Mouse (Mus musculus) midbrain, embryonic 13.5 days (tissue): ENCODE data around the gene Pisd. TPM values are rescaled to one million over a fixed set of nuclear protein-coding genes. Genes with fewer than 3 reads are reported as not detected.
"Not testable (repeated sequence)": the region's sequence is repeated elsewhere in the genome, so short reads cannot be mapped to it uniquely, and the experiment has no call there.

Experiments used
- ATAC-seq: fragments of 200-750 bp; cut with Nextera tagmentation; 2 replicates; pipeline ENCODE4 v1.8.0; 2017; ENCODE audit warnings: mild to moderate bottlenecking, moderate TSS enrichment, moderate library complexity
- H3K27ac ChIP-seq: fragments of 300-500 bp; sonication (generic); 2 replicates; pipeline ENCODE4 v1.5.1; 2015; ENCODE audit warnings: inconsistent platforms, mild to moderate bottlenecking, moderate library complexity
- H3K27me3 ChIP-seq: fragments of 300-500 bp; sonication (generic); 2 replicates; pipeline ENCODE4 v1.6.1; 2015; ENCODE audit warnings: mild to moderate bottlenecking, inconsistent platforms
- H3K36me3 ChIP-seq: fragments of 300-500 bp; sonication (generic); 2 replicates; pipeline ENCODE4 v1.6.1; 2015; ENCODE audit warnings: mild to moderate bottlenecking, inconsistent platforms
- H3K4me1 ChIP-seq: fragments of 300-500 bp; sonication (generic); replicated peaks from 2 replicates; pipeline ENCODE4 v1.6.1; 2015; ENCODE audit warnings: inconsistent platforms
- H3K4me2 ChIP-seq: fragments of 300-500 bp; sonication (generic); replicated peaks from 2 replicates; pipeline ENCODE4 v1.6.1; 2015; ENCODE audit warnings: moderate library complexity, mild to moderate bottlenecking, inconsistent platforms
- H3K4me3 ChIP-seq: fragments of 300-500 bp; sonication (generic); replicated peaks from 2 replicates; pipeline ENCODE4 v1.5.1; 2015; ENCODE audit warnings: mild to moderate bottlenecking, inconsistent platforms
- H3K9ac ChIP-seq: fragments of 300-500 bp; sonication (generic); replicated peaks from 2 replicates; pipeline ENCODE4 v1.6.1; 2015; ENCODE audit warnings: mild to moderate bottlenecking, inconsistent platforms
- H3K9me3 ChIP-seq: fragments of 300-500 bp; sonication (generic); 2 replicates; pipeline ENCODE4 v1.6.1; 2016; ENCODE audit warnings: mild to moderate bottlenecking, inconsistent platforms
- WGBS: fragments of 180-500 bp; shearing (Covaris S2); methylation state at CpG from one replicate; pipeline ENCODE4 v1.1.7; 2015; 5-methylcytosine and 5-hydroxymethylcytosine counted together
- polyA plus RNA-seq: library from polyadenylated mRNA; unstranded; fragments of >200 nt; fragmentation: Nextera tagmentation; extraction: Ambion mirVana; gene quantifications from 2 replicates; pipeline ENCODE4 v1.2.1, GENCODE M21; 2015

Gene Pisd
- polyA plus RNA-seq, 1 experiment from 2014 or later = 106 TPM

DNA sequence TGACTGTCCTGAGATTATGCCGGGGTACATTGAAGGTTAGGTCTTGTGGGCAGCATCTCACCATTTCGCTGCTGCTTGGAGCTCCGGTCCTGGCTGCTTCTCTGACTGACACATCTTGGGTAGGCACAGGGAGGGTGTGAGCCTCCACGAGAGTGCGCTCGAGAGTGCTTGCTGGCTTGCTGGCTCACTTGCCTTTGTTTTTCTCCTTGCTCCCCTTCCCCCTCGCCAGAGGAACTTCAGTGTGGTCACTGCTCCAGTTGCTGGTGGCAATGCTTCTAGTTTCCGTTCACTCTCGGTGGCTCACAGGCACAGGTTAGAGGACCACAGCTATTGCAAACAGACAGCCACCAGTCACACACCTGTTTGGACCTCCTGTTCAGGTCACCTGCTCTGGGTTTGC lies 43.3 kb downstream of the Pisd start:
- H3K4me1 ChIP-seq = peaks cover 31% of the 10 kb centered on the region
- H3K27me3 ChIP-seq = no peaks in the 10 kb centered on the region
- H3K27ac ChIP-seq = peak overlapping the region; percentile 80
- H3K4me3 ChIP-seq = no peak overlapping the region
- peak; percentile 55 for ATAC-seq
- H3K9me3 ChIP-seq = no peaks in the 10 kb centered on the region
- H3K36me3 ChIP-seq = 0 out of 2 replicates have a peak, but pooled peaks cover 5% of the 10 kb centered on the region
- 45% methylated on average over 9 of the region's 9 CpGs for WGBS
- H3K4me2 ChIP-seq = peak overlapping the region; percentile 26; the same call in 1 of the 2 replicates
- H3K9ac ChIP-seq = peak overlapping the region; percentile 23; the same call in 1 of the 2 replicates

DNA sequence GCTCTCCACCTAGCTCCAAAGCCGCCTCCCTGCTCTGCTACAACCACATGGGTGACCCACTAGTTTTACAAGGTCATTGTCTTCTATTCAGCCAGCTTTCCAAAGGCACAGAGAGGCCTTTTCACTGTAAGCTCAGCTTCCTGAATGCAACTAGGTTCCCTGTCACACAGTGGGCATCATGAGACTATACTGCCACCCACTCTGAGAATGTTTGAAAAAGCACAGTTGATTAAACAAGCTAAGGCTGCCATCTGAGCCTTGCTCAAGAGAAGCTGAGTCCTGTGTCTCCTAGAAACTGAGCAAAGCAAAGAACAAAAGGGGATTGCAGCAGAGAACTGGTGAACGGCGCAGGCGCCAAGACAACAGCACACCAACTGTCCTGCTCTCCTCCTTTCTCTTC lies 44.1 kb downstream of the Pisd start:
- H3K4me2 ChIP-seq = not testable (repeated sequence)

GRCm38 (mm10) chr5:32740850-32741249 lies 44.6 kb downstream of the Pisd start:
- H3K27ac ChIP-seq = 0 out of 2 replicates have a peak overlapping the region, but pooled peaks have one; percentile 80
- not testable (repeated sequence) for ATAC-seq, H3K4me3 ChIP-seq, H3K27me3 ChIP-seq, H3K4me2 ChIP-seq, H3K9ac ChIP-seq, H3K9me3 ChIP-seq
- WGBS = 89% methylated on average over 8 of the region's 8 CpGs
- peaks cover 15% of the 10 kb centered on the region for H3K36me3 ChIP-seq
- H3K4me1 ChIP-seq = peaks cover 21% of the 10 kb centered on the region

More for the DNA sequence above, 44.1 kb downstream of the Pisd start:
- Histone ChIP-seq H3K4me1 (peaks cover 27% of the 10 kb centered on the region), H3K36me3 (0 out of 2 replicates have a peak, but pooled peaks cover 13% of the 10 kb centered on the region), H3K27ac (peak overlapping the region; percentile 80)
- not testable (repeated sequence) for H3K27me3 ChIP-seq, H3K9me3 ChIP-seq, H3K4me3 ChIP-seq, H3K9ac ChIP-seq
- 62% methylated on average over 4 of the region's 4 CpGs for WGBS
- peak; percentile 41 for ATAC-seq

DNA sequence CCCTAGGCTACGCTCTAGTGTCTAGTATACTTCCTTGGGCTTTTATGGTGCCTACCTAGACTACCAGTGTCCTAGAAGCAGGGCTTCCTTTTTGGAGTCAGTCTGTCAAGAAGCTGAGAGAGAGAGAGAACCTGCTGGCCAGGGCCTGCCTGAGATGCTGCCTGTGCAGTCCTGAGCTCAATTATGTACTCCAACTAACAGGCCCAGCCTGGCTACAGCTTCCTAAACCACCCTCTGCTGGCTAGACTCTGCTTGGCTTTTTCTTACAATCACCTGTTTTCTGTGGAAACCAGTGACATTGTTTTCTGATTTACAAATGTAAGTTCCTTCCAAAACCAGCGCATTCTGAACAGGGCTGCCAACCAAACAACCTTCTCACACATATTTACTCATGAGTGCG lies 45.3 kb downstream of the Pisd start:
- H3K27ac ChIP-seq = 0 out of 2 replicates have a peak overlapping the region, but pooled peaks have one; percentile 80
- no peak overlapping the region for H3K4me2 ChIP-seq
- H3K27me3 ChIP-seq = no peaks in the 10 kb centered on the region
- peaks cover 22% of the 10 kb centered on the region for H3K36me3 ChIP-seq
- H3K9me3 ChIP-seq = no peaks in the 10 kb centered on the region
- H3K4me3 ChIP-seq = no peak overlapping the region
- 98% methylated on average over 3 of the region's 3 CpGs for WGBS
- no peak overlapping the region for H3K9ac ChIP-seq
- H3K4me1 ChIP-seq = peaks cover 21% of the 10 kb centered on the region
- ATAC-seq = no peak

- not testable (repeated sequence) for H3K4me1 ChIP-seq, H3K9ac ChIP-seq, H3K4me2 ChIP-seq, H3K9me3 ChIP-seq, H3K27me3 ChIP-seq, H3K27ac ChIP-seq, H3K4me3 ChIP-seq
- WGBS = 94% methylated on average over 3 of the region's 3 CpGs
- 0 out of 2 replicates have a peak, but pooled peaks have one; percentile 31 for ATAC-seq
- peaks cover 37% of the 10 kb centered on the region for H3K36me3 ChIP-seq
These were observed 48.7 kb downstream of the Pisd start for GRCm38 (mm10) chr5:32736770-32737169.

DNA sequence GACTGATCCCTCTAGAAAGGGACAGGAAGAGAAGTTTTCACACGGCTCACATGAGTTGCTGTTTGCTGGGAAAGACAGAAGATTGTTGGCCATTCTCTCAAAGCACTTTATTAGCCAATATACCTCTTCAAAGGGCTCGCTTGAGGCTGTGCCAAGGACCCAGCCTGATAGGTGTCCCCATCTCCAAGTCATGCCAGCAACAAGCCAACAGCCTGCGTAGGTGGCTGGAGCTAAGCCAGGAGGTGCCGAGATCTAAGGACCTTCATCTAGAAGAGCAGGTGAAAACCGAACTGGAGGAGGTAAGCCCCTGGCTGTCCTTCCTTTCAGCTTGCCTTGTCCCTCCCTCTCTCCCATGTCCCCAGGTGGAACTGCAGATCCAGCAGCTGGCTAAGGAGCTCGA lies 49.7 kb downstream of the Pisd start:
- Histone ChIP-seq H3K4me1 (0 out of 2 replicates have a peak, but pooled peaks cover under 1% of the 10 kb centered on the region), H3K27ac (no peak overlapping the region), H3K4me3 (no peak overlapping the region), H3K36me3 (peaks cover 37% of the 10 kb centered on the region), H3K27me3 (no peaks in the 10 kb centered on the region), H3K9me3 (no peaks in the 10 kb centered on the region), H3K9ac (no peak overlapping the region), H3K4me2 (no peak overlapping the region)
- no peak for ATAC-seq
- 93% methylated on average over 6 of the region's 6 CpGs for WGBS

- not testable (repeated sequence) for H3K4me2 ChIP-seq, H3K4me1 ChIP-seq, H3K9ac ChIP-seq, H3K27ac ChIP-seq, H3K27me3 ChIP-seq, H3K9me3 ChIP-seq, H3K4me3 ChIP-seq
- ATAC-seq = peak; percentile 56; the same call in 1 of the 2 replicates
- peaks cover 37% of the 10 kb centered on the region for H3K36me3 ChIP-seq
- 96% methylated on average over 6 of the region's 6 CpGs for WGBS
These were observed 51.6 kb downstream of the Pisd start for GRCm38 (mm10) chr5:32733892-32734291.

DNA sequence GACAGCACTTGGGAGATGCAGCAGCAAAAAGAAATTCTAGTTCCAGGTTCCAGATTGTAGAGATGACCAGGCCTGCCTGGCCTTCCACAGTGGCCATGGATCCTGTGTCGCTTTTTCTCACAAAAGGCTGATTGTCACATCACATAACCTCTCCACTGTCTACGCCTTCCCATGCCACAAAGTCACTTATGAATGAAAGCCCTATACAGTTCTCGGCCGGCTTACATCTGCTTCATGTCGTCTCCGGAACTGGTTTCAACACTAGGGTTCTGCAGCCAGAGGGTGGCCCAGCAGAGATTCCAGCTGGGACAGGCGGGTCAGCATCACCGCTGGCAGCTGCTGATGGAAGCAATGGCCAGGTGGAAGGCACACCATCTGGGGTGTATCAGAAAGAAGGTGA lies 56.6 kb downstream of the Pisd start:
- Histone ChIP-seq H3K27me3 (no peaks in the 10 kb centered on the region), H3K4me1 (no peaks in the 10 kb centered on the region), H3K9ac (no peak overlapping the region), H3K36me3 (peaks cover 7% of the 10 kb centered on the region), H3K9me3 (no peaks in the 10 kb centered on the region), H3K4me3 (no peak overlapping the region), H3K27ac (no peak overlapping the region), H3K4me2 (no peak overlapping the region)
- no peak for ATAC-seq
- WGBS = 92% methylated on average over 8 of the region's 8 CpGs

- no peak overlapping the region for H3K27ac ChIP-seq
- ATAC-seq = no peak
- H3K27me3 ChIP-seq = no peaks in the 10 kb centered on the region
- no peaks in the 10 kb centered on the region for H3K9me3 ChIP-seq
- H3K4me3 ChIP-seq = no peak overlapping the region
- 93% methylated on average over 7 of the region's 7 CpGs for WGBS
- peaks cover 1% of the 10 kb centered on the region for H3K36me3 ChIP-seq
- H3K4me2 ChIP-seq = no peak overlapping the region
- H3K4me1 ChIP-seq = no peaks in the 10 kb centered on the region
- no peak overlapping the region for H3K9ac ChIP-seq
These were observed 57.1 kb downstream of the Pisd start for GRCm38 (mm10) chr5:32728300-32728699.

DNA sequence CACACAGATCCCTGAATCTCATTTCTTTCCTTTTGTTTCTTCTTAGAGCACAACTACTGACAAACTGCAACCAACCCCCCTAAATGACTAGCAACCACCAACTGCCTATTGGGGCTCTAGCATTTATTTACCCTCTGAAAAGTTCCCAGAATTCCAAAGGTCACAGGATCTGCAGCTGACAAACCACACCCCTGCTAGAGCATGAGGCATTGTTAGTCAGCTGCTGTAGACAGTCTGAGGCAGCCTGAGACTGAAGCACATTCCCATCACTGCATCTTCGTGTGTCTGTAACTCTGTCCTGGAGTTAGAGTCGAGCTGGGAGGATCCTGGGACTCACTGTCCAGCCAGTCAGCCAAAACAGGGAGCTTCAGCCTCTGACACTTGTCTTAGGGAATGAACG lies 60.0 kb downstream of the Pisd start:
- not testable (repeated sequence) for H3K4me3 ChIP-seq, H3K4me1 ChIP-seq, ATAC-seq, H3K36me3 ChIP-seq, H3K4me2 ChIP-seq, H3K27ac ChIP-seq, H3K27me3 ChIP-seq, H3K9me3 ChIP-seq, H3K9ac ChIP-seq
- whole genome bisulfite sequencing = 79% methylated on average over 3 of the region's 3 CpGs

DNA sequence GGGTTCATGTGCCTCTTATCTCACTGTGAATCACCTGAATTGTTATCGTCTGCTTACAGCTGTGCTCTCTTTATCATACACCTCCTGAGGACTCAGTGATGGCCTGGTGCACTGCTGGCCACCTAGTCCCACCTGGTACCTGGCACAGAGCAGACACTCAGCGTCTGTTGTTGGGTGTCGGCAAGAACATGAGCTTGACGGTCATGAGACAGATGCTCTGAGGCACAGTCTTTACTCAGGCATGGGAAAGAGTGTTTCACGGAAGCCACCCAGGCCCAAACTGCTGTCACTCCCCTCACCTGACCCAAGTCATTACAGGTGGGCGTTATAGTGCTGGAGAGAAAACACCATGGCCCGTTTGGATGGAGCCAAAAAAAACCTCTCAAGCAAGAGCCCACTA lies 61.5 kb downstream of the Pisd start:
- no peaks in the 10 kb centered on the region for H3K36me3 ChIP-seq
- no peaks in the 10 kb centered on the region for H3K27me3 ChIP-seq
- no peak overlapping the region for H3K4me2 ChIP-seq
- H3K9me3 ChIP-seq = no peaks in the 10 kb centered on the region
- H3K27ac ChIP-seq = no peak overlapping the region
- 89% methylated on average over 7 of the region's 7 CpGs for WGBS
- H3K9ac ChIP-seq = no peak overlapping the region
- no peak for ATAC-seq
- no peak overlapping the region for H3K4me3 ChIP-seq
- H3K4me1 ChIP-seq = no peaks in the 10 kb centered on the region

DNA sequence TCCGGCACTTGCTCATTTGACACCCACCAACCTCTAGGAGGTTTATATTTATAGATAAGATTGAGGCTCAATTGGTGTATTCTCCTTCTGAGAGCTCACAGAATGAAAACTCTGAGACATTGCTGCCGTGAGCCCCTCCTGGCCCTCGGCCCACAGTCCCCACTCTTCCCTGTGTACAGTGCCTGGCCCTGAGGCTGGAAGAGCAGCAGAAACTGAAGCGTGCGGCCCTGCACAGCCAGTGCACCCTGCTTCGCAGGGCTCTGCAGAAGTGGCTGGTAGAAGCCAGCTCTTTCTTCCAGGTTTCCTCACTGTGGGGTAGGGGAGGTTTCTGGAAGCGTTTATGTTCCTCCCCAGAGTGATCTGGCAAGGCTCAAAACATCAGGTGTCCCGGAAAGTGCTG lies 62.7 kb downstream of the Pisd start:
- not testable (repeated sequence) for H3K36me3 ChIP-seq, H3K4me2 ChIP-seq, H3K27ac ChIP-seq, ATAC-seq, H3K4me1 ChIP-seq, H3K9me3 ChIP-seq, H3K4me3 ChIP-seq, H3K27me3 ChIP-seq, H3K9ac ChIP-seq
- WGBS = 92% methylated on average over 8 of the region's 8 CpGs

DNA sequence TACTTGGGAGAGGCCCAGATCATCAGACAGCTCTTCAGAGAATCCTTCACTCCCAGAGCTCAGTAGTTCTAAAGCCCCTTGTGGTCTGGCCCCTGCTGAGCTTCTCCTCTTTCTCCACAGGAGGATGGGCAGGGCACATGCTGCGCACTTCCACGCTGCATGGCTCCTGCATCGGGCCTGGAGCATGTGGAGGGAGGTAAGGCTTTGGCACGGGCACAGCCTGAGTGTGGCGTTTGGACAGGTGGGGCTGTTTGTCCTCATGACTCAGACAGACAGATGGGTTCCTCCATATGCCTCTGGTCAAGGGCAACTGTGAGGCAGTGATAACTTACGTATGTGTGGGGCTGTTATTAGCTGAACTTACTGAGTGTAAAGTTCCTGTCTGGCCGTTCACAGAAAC lies 63.2 kb downstream of the Pisd start:
- Histone ChIP-seq H3K4me1 (no peaks in the 10 kb centered on the region), H3K36me3 (no peaks in the 10 kb centered on the region)
- no peak for ATAC-seq

More for the DNA sequence above, 63.2 kb downstream of the Pisd start:
- Histone ChIP-seq H3K9me3 (no peaks in the 10 kb centered on the region), H3K27me3 (no peaks in the 10 kb centered on the region), H3K4me3 (no peak overlapping the region), H3K27ac (no peak overlapping the region), H3K4me2 (no peak overlapping the region), H3K9ac (no peak overlapping the region)
- 71% methylated on average over 7 of the region's 7 CpGs for WGBS
